Mouse (Mus musculus) neural tube, embryonic 13.5 days (tissue): ENCODE measurements around the gene Pard3. TPM values are rescaled to one million over a fixed set of nuclear protein-coding genes. Genes with fewer than 3 reads are reported as not detected.

ENCODE experiments used
- ATAC-seq: fragments of 200-750 bp; cut with Nextera tagmentation; 2 replicates; pipeline ENCODE4 v1.8.0; 2017; ENCODE audit warnings: low read depth, mild to moderate bottlenecking, moderate TSS enrichment, moderate library complexity
- H3K27ac ChIP-seq: fragments of 300-500 bp; sonication (generic); replicated peaks from 2 replicates; pipeline ENCODE4 v1.5.1; 2015; ENCODE audit warnings: moderate library complexity, mild to moderate bottlenecking, inconsistent platforms
- H3K27me3 ChIP-seq: fragments of 300-500 bp; sonication (generic); 2 replicates; pipeline ENCODE4 v1.6.1; 2015; ENCODE audit warnings: mild to moderate bottlenecking, inconsistent platforms
- H3K36me3 ChIP-seq: fragments of 300-500 bp; sonication (generic); 2 replicates; pipeline ENCODE4 v1.6.1; 2015; ENCODE audit warnings: mild to moderate bottlenecking, inconsistent platforms
- H3K4me1 ChIP-seq: fragments of 300-500 bp; sonication (generic); replicated peaks from 2 replicates; pipeline ENCODE4 v1.6.1; 2015; ENCODE audit warnings: inconsistent platforms
- H3K4me2 ChIP-seq: fragments of 300-500 bp; sonication (generic); 2 replicates; pipeline ENCODE4 v1.6.1; 2015; ENCODE audit warnings: inconsistent platforms, mild to moderate bottlenecking, moderate library complexity
- H3K4me3 ChIP-seq: fragments of 300-500 bp; sonication (generic); 2 replicates; pipeline ENCODE4 v1.5.1; 2015; ENCODE audit warnings: mild to moderate bottlenecking, inconsistent platforms
- H3K9ac ChIP-seq: fragments of 300-500 bp; sonication (generic); 2 replicates; pipeline ENCODE4 v1.6.1; 2015; ENCODE audit warnings: moderate library complexity, mild to moderate bottlenecking, inconsistent platforms
- H3K9me3 ChIP-seq: fragments of 300-500 bp; sonication (generic); 2 replicates; pipeline ENCODE4 v1.6.1; 2016; ENCODE audit warnings: inconsistent platforms
- WGBS: fragments of 180-500 bp; shearing (Covaris S2); methylation state at CpG from one replicate; pipeline ENCODE4 v1.1.7; 2015; 5-methylcytosine and 5-hydroxymethylcytosine counted together
- polyA plus RNA-seq: library from polyadenylated mRNA; unstranded; fragments of >200 nt; fragmentation: Nextera tagmentation; extraction: Ambion mirVana; gene quantifications from 2 replicates; pipeline ENCODE4 v1.2.1, GENCODE M21; 2015

Pard3 gene
- polyA plus RNA-seq, 1 experiment from 2014 or later, result 20.9 TPM

DNA sequence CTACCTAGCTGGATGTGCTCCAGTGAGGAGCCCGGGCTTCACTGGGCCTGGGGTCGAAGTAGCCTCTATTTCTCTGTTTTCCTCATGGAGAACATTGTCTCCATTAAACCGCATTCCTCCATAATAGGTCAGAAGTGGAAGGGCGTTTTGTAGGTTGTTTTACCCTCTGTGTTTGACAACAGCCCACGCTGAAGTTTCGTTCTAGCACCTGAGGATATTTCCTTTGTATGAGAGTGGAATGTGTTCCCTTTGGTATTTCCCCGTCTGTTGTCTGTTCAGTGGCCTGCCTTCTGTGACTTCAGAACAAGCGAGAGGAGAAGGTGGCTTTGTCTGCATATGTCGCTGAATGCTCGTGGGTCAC, 1.4 kb downstream of the Pard3 start:
- no peaks in the 10 kb centered on the region for H3K9me3 ChIP-seq
- H3K27me3 ChIP-seq, result no peaks in the 10 kb centered on the region
- H3K36me3 ChIP-seq, result no peaks in the 10 kb centered on the region
- H3K27ac ChIP-seq, result peak overlapping the region; percentile 95
- no peak for ATAC-seq
- 2% methylated on average over 10 of the region's 10 CpGs for WGBS
- H3K9ac ChIP-seq, result peak overlapping the region; percentile 95
- peak overlapping the region; percentile 74 for H3K4me2 ChIP-seq
- H3K4me3 ChIP-seq, result peak overlapping the region; percentile 95
- H3K4me1 ChIP-seq, result peaks cover 52% of the 10 kb centered on the region

DNA sequence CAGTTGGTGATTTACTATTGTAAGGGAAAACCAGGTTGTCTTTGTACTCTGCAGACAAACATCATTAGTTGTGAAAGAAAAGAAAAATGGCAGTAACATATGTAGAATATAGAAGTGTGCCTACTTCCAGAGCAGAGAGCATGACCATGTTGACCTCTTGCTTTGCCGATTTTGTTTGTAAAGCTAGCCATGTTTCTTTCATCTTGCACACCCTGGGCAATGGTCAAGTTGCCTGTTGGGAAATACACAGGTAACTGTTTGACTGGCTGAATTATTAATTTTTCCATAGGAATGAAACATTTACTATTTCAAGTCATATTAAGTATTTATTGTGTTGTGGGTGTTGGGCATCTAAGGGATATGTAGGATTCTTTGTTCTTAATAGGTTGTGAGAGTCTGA, 2.1 kb downstream of the Pard3 start:
- H3K4me3 ChIP-seq, result peak overlapping the region; percentile 95
- H3K4me2 ChIP-seq, result peak overlapping the region; percentile 74
- no peaks in the 10 kb centered on the region for H3K27me3 ChIP-seq
- H3K36me3 ChIP-seq, result no peaks in the 10 kb centered on the region
- 69% methylated on average over 1 of the region's 1 CpGs for WGBS
- H3K9me3 ChIP-seq, result no peaks in the 10 kb centered on the region
- no peak for ATAC-seq
- H3K9ac ChIP-seq, result peak overlapping the region; percentile 95; the same call in 1 of the 2 replicates
- H3K4me1 ChIP-seq, result peaks cover 58% of the 10 kb centered on the region
- H3K27ac ChIP-seq, result no peak overlapping the region

DNA sequence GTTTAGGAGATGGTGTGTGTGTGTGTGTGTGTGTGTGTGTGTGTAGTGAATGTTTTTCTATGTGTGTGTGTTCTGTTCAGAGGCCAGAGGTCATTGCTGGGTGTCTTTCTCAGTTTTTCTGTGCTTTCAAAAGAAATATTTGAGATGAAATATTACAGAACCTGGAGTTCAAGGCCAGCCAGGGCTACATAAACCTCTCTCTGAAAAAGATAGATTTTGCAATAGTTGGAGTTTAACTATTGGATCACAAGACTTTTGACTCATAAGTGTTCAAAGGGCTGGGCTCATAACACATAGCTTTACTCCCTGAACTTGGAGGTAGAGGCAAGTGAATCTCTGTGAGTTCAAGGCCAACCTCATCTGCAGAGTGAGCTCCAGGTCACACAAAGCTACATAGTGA, 2.8 kb downstream of the Pard3 start:
- Histone ChIP-seq H3K27ac (no peak overlapping the region), H3K4me3 (no peak overlapping the region), H3K9ac (no peak overlapping the region), H3K27me3 (no peaks in the 10 kb centered on the region), H3K36me3 (no peaks in the 10 kb centered on the region), H3K4me2 (peak overlapping the region; percentile 74), H3K4me1 (peaks cover 62% of the 10 kb centered on the region), H3K9me3 (no peaks in the 10 kb centered on the region)
- no peak for ATAC-seq

DNA sequence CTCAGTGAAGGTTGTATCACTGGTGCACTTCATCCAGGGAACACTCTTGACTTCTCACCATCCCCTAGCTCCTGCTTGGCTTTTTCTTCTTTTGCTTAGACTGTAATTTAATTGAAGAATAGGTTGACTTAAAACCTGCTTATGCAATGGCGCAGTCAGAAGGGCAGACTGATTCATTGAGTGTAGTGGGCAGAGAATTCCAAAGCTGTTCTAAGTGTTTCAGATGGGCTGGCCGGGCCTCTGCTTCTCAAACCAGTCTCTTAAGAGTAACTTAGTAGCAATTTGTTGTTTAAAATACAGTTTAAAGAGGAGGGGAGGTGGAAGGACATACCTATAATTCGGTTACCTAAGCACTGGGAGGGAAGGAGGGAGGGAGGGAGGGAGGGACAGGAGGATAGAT, 5.0 kb downstream of the Pard3 start:
- Histone ChIP-seq H3K27me3 (no peaks in the 10 kb centered on the region), H3K4me2 (no peak overlapping the region), H3K36me3 (no peaks in the 10 kb centered on the region), H3K4me1 (peaks cover 67% of the 10 kb centered on the region), H3K9me3 (no peaks in the 10 kb centered on the region), H3K4me3 (no peak overlapping the region), H3K27ac (no peak overlapping the region), H3K9ac (no peak overlapping the region)
- ATAC-seq, result no peak
- WGBS, result 96% methylated on average over 3 of the region's 3 CpGs

DNA sequence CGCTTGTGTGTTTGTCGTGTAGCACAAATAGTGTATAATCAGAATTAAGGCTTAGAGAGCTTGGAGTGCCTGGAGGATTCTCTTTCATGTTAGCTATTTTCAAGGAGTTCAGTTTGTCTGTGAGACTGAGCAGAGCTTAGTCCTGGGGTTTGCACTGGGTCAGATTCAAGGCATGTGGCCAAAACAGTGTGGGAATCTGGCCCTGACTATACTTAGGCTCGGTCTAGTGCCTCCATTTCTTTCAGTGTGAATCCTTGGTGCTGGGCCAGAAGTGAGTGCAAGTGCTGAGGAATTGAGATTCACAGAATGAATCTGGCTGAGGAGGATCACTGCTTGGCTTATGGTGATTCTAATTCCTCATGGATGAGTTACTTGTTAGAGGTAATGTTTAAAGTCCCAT, 6.5 kb downstream of the Pard3 start:
- WGBS, result 67% methylated on average over 3 of the region's 3 CpGs
- Histone ChIP-seq H3K4me1 (peaks cover 77% of the 10 kb centered on the region), H3K4me2 (no peak overlapping the region), H3K27ac (peak overlapping the region; percentile 65), H3K9me3 (no peaks in the 10 kb centered on the region), H3K4me3 (no peak overlapping the region), H3K9ac (no peak overlapping the region), H3K36me3 (no peaks in the 10 kb centered on the region), H3K27me3 (no peaks in the 10 kb centered on the region)
- peak; percentile 69; the same call in 1 of the 2 replicates for ATAC-seq

DNA sequence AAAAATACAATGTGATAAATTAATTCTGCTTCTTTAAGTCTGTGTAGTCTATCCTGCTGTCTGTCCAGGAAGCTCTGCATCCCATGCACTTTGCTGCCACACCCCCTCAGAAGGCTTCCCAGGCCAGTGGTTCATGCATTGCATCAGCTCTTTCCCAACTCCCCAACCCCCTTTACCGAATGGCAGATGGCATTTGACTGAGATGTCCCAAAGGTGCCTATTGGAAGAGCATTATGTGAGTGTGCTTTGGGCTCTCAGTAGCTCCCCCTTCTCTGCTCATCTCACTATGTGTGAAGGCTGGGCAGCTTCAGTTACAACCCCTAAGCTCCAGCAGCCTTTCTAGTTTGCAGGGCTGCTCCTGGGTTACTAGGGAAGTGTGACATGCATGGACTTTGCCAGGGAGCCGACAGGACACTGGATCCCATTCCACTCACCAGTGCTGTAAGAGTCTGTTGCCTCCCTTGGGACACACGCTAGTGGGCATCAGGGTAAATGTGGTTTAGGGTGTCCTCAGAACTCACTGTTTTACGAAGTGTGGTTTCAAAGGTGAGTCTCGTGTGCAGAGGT, 9.4 kb downstream of the Pard3 start:
- 0 out of 2 replicates have a peak overlapping the region, but pooled peaks have one; percentile 42 for H3K9ac ChIP-seq
- 62% methylated on average over 5 of the region's 5 CpGs for WGBS

DNA sequence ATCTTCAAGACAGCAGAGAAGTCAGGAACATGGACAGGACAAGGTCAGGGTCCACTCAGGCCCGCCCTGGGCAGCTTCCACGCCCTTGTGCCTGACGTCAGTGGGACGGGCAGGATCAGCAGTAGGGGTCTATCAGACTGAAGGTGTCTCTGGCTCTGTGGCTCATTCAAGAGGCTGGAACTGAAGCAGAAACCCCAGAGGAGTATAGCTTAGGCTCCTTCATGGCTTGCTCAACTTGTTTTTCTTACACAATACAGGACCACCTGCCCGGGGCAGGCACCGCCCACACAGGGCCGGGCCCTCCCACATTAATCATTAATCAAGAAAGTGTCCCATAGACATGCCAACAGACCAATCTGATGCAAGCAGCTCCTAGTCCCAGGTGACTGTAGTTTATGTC, 12.8 kb downstream of the Pard3 start:
- H3K27me3 ChIP-seq, result no peaks in the 10 kb centered on the region
- H3K9ac ChIP-seq, result no peak overlapping the region
- H3K4me1 ChIP-seq, result peaks cover 71% of the 10 kb centered on the region
- no peak overlapping the region for H3K4me2 ChIP-seq
- no peak for ATAC-seq
- no peak overlapping the region for H3K27ac ChIP-seq
- H3K4me3 ChIP-seq, result no peak overlapping the region
- no peaks in the 10 kb centered on the region for H3K36me3 ChIP-seq
- WGBS, result 81% methylated on average over 7 of the region's 7 CpGs
- H3K9me3 ChIP-seq, result no peaks in the 10 kb centered on the region

More for the DNA sequence above, 9.4 kb downstream of the Pard3 start:
- Histone ChIP-seq H3K9me3 (no peaks in the 10 kb centered on the region), H3K4me1 (peaks cover 76% of the 10 kb centered on the region), H3K27me3 (no peaks in the 10 kb centered on the region), H3K36me3 (no peaks in the 10 kb centered on the region), H3K27ac (peak overlapping the region; percentile 59), H3K4me2 (no peak overlapping the region), H3K4me3 (no peak overlapping the region)
- no peak; the same call in 1 of the 2 replicates for ATAC-seq

DNA sequence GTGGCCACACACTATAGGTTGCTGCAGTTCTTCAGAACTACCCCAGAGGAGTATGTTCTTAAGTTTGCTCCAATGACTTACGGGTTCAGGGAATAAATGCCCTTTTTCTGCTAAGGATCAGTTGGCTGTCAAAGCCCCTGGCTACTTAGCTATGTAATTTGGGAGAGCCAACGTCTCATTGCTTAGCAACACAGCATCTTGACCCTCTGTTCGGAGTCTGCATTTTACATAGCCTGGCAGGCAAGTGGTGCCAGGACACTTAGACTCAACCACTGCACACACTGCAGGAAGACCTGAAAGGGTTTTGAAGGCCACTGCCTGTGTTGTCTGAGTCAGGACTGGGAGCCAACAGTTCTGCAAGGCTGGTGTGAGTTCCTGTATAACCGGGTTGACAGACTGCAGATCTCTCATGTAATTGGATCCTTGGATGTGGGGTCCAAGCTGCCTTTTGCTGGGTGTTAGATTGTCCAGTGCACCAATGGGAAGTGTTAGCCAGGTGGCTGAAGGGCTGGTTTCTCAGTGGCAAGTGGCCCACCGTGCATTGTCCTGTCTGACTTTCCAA, 15.6 kb downstream of the Pard3 start:
- no peaks in the 10 kb centered on the region for H3K9me3 ChIP-seq
- ATAC-seq, result no peak
- no peak overlapping the region for H3K4me2 ChIP-seq
- no peak overlapping the region for H3K9ac ChIP-seq
- 56% methylated on average over 5 of the region's 5 CpGs for WGBS
- H3K4me3 ChIP-seq, result no peak overlapping the region
- no peaks in the 10 kb centered on the region for H3K36me3 ChIP-seq
- H3K27ac ChIP-seq, result no peak overlapping the region
- H3K27me3 ChIP-seq, result no peaks in the 10 kb centered on the region
- peaks cover 62% of the 10 kb centered on the region for H3K4me1 ChIP-seq

DNA sequence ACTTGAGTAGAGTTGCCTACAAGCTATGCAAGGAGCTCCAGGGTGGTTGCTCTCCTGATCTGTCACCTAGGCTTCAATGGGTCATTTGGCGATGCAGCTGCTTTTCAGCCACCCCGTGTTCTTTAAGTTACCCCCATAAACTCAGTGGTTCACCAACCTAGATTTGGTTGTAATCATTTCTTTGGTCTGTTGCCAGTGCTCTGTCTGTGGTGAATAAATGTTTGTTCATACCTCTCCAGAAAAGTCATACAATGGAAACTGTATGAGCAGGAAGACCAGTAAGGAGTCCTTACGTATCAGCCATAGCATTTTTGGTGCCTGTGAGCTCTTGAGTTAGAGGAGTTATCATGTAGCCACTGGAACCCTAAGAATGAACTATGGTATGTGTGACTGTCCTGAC, 17.6 kb downstream of the Pard3 start:
- Histone ChIP-seq H3K4me1 (peaks cover 50% of the 10 kb centered on the region), H3K27me3 (no peaks in the 10 kb centered on the region), H3K4me3 (no peak overlapping the region), H3K9ac (no peak overlapping the region), H3K36me3 (no peaks in the 10 kb centered on the region), H3K9me3 (no peaks in the 10 kb centered on the region), H3K4me2 (no peak overlapping the region), H3K27ac (no peak overlapping the region)
- no peak for ATAC-seq
- 88% methylated on average over 3 of the region's 3 CpGs for WGBS

DNA sequence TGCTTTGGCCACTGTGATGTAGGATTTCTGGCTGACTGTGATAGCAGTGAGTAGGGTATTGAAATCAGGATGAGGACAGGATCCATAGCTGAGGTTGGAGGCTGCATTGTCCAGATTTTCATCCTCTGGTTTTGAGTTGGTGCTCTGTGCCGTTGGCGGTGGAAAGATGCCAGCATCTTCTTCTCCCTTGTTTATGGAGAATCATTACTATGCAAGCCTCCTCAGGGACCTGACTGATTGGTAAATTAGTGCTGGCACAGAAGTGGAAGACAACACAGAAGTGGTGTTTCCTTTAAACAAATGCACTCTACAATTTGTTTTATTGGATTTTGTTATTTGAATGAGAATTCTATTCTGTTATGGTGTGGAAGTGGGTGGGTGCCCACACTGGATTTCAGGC, 18.8 kb downstream of the Pard3 start:
- no peak overlapping the region for H3K4me2 ChIP-seq
- WGBS, result 37% methylated on average over 2 of the region's 2 CpGs
- peak overlapping the region; percentile 46 for H3K27ac ChIP-seq
- H3K27me3 ChIP-seq, result no peaks in the 10 kb centered on the region
- H3K36me3 ChIP-seq, result no peaks in the 10 kb centered on the region
- H3K4me1 ChIP-seq, result peaks cover 43% of the 10 kb centered on the region
- no peaks in the 10 kb centered on the region for H3K9me3 ChIP-seq
- no peak overlapping the region for H3K4me3 ChIP-seq
- H3K9ac ChIP-seq, result no peak overlapping the region
- ATAC-seq, result no peak; the same call in 1 of the 2 replicates

DNA sequence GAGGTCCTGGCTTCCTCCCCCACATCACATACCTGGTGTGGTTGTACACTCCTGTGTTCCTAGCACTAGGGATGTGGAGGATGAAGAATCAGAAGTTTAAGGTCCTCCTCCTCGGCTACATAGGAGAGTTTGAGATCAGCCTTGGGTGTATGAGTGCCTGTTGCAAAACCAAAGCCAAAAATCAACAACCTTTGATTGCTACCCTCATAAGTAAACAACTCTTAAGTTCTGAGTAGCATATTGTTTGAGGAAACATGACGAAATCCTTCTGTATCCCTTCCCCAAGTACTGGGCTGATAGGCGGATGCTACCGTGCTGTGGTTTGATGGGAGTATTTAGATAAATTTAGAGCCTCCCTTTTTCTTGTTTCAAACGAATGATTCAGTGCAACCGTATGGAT, 20.9 kb downstream of the Pard3 start:
- no peaks in the 10 kb centered on the region for H3K36me3 ChIP-seq
- no peak overlapping the region for H3K4me3 ChIP-seq
- H3K4me2 ChIP-seq, result no peak overlapping the region
- peaks cover 47% of the 10 kb centered on the region for H3K4me1 ChIP-seq
- WGBS, result 95% methylated on average over 6 of the region's 6 CpGs
- no peak overlapping the region for H3K27ac ChIP-seq
- no peaks in the 10 kb centered on the region for H3K9me3 ChIP-seq
- no peak overlapping the region for H3K9ac ChIP-seq
- no peak for ATAC-seq
- H3K27me3 ChIP-seq, result no peaks in the 10 kb centered on the region

DNA sequence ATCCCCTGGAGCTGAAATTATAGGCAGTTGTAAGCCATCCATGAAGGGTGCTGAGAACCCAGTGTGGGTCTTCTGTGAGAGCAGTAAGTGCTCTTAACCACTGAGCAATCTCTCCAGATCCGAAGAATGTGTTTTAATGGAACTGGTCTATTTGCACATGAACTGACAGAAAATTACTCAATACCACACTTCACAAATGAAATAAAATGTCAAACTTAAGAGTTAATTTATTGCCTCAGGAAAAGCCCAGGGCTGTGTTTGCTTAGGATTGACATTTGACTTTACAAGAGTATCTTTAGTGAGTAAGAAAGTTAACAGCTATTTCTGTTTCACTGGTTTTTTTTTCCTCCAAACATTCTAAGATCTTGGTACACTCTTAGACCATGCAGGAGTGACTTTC, 23.7 kb downstream of the Pard3 start:
- Histone ChIP-seq H3K27me3 (no peaks in the 10 kb centered on the region), H3K27ac (peak overlapping the region; percentile 61; the same call in 1 of the 2 replicates), H3K9me3 (no peaks in the 10 kb centered on the region)

DNA sequence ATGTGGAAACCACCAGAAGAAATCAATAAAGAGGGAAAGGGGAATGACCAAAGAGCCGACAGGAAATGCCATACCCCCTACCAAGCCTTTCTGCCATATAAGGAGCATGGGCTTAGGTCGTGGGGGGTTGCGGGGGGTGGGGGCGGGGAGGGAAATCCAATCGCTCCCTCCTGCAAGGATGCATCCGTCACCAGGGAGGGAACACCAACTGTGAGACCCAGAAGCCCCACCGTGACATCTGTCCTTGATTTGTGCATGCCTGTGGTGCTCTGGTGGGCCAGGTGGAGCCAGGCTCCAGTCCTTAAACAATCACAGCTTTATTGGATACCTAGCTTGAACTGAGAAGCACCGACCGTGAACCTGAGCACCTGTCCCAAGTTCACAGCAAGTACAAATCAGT, 24.7 kb downstream of the Pard3 start:
- no peak overlapping the region for H3K9ac ChIP-seq
- H3K4me1 ChIP-seq, result peaks cover 55% of the 10 kb centered on the region
- H3K4me3 ChIP-seq, result no peak overlapping the region
- H3K4me2 ChIP-seq, result peak overlapping the region; percentile 28; the same call in 1 of the 2 replicates
- H3K27me3 ChIP-seq, result no peaks in the 10 kb centered on the region
- no peak for ATAC-seq
- H3K36me3 ChIP-seq, result no peaks in the 10 kb centered on the region
- 7% methylated on average over 9 of the region's 9 CpGs for WGBS
- peak overlapping the region; percentile 61 for H3K27ac ChIP-seq
- H3K9me3 ChIP-seq, result no peaks in the 10 kb centered on the region

More for the DNA sequence above, 23.7 kb downstream of the Pard3 start:
- H3K4me2 ChIP-seq, result no peak overlapping the region
- no peak overlapping the region for H3K4me3 ChIP-seq
- 72% methylated on average over 1 of the region's 1 CpGs for WGBS
- no peak for ATAC-seq
- peaks cover 52% of the 10 kb centered on the region for H3K4me1 ChIP-seq
- H3K36me3 ChIP-seq, result no peaks in the 10 kb centered on the region
- H3K9ac ChIP-seq, result no peak overlapping the region
